Mouse (Mus musculus): ENCODE data around the gene Plekhg5. TPM values are rescaled to one million over a fixed set of nuclear protein-coding genes. Genes with fewer than 3 reads are reported as not detected.

The Plekhg5 gene
- polyA plus RNA-seq, 1 experiment: 46.7 TPM

GRCm38 (mm10) chr4:152151451-152151965, 79.2 kb downstream of the Plekhg5 start:
- Histone ChIP-seq H3K4me3 (replicated peaks; ENCODE audit: extremely low read depth, low read depth, low read length) (peak overlapping the region; percentile 14), H3K4me1 (ENCODE audit: control insufficient read depth, insufficient read depth, low read length) (peaks cover 7% of the 10 kb centered on the region; the same call in 1 of the 2 replicates)
- no peak for TF ChIP-seq CTCF (IDR thresholded peaks at IDR 0.05; ENCODE audit: insufficient read depth, low read length)
- no peak for TF ChIP-seq POLR2A (IDR thresholded peaks at IDR 0.05; ENCODE audit: borderline replicate concordance, extremely low read depth, low read depth, low read length)
- 41% methylated on average over 7 of the region's 7 CpGs for WGBS
- DNase-seq: no peak

GRCm38 (mm10) chr4:152151966-152152544, 79.8 kb downstream of the Plekhg5 start, which contains the start of gene Espn:
Gene Espn (minus strand): TSS chr4:152152371.
- TF ChIP-seq CTCF (IDR thresholded peaks at IDR 0.05; ENCODE audit: insufficient read depth, low read length) (no peak), POLR2A (IDR thresholded peaks at IDR 0.05; ENCODE audit: borderline replicate concordance, extremely low read depth, low read depth, low read length) (peak; percentile 26; the same call in 1 of the 2 replicates)
- peaks cover 7% of the 10 kb centered on the region; the same call in 1 of the 2 replicates for H3K4me1 ChIP-seq (ENCODE audit: control insufficient read depth, insufficient read depth, low read length)
- H3K4me3 ChIP-seq (replicated peaks; ENCODE audit: extremely low read depth, low read depth, low read length): peak within 1 kb of the TSS; percentile 14
- WGBS: 3% methylated on average over 57 of the region's 57 CpGs
- peak; percentile 72 for DNase-seq

GRCm38 (mm10) chr4:152153771-152154177, 81.5 kb downstream of the Plekhg5 start:
- WGBS: 2% methylated on average over 23 of the region's 23 CpGs
- peak; percentile 89 for DNase-seq
- TF ChIP-seq POLR2A (IDR thresholded peaks at IDR 0.05; ENCODE audit: borderline replicate concordance, extremely low read depth, low read depth, low read length) (no peak; the same call in 1 of the 2 replicates), CTCF (IDR thresholded peaks at IDR 0.05; ENCODE audit: insufficient read depth, low read length) (peak; percentile 86)

DNA sequence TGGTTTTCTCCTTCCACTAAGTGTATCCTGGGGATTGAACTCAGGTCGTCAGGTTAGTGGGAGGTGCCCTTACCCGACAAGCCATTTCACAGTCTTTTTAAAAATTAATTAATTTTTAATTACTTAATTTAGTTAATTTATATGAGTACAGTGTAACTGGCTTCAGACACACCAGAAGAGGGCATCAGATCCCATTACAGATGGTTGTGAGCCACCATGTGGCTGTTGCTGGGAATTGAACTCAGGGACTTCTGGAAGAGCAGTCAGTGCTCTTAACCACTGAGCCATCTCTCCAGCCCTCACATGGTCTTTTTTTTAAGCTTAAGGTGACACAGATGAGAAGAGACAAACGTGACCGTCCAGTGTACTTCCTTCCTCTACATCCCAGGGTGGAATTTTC, 82.7 kb downstream of the Plekhg5 start:
- TF ChIP-seq POLR2A (IDR thresholded peaks at IDR 0.05; ENCODE audit: borderline replicate concordance, extremely low read depth, low read depth, low read length) (no peak), CTCF (IDR thresholded peaks at IDR 0.05; ENCODE audit: insufficient read depth, low read length) (no peak)
- WGBS: 55% methylated on average over 4 of the region's 4 CpGs

More at GRCm38 (mm10) chr4:152153771-152154177, 81.5 kb downstream of the Plekhg5 start:
- peak overlapping the region; percentile 23 for H3K4me3 ChIP-seq (replicated peaks; ENCODE audit: extremely low read depth, low read depth, low read length)
- peaks cover 11% of the 10 kb centered on the region; the same call in 1 of the 2 replicates for H3K4me1 ChIP-seq (ENCODE audit: control insufficient read depth, insufficient read depth, low read length)

DNA sequence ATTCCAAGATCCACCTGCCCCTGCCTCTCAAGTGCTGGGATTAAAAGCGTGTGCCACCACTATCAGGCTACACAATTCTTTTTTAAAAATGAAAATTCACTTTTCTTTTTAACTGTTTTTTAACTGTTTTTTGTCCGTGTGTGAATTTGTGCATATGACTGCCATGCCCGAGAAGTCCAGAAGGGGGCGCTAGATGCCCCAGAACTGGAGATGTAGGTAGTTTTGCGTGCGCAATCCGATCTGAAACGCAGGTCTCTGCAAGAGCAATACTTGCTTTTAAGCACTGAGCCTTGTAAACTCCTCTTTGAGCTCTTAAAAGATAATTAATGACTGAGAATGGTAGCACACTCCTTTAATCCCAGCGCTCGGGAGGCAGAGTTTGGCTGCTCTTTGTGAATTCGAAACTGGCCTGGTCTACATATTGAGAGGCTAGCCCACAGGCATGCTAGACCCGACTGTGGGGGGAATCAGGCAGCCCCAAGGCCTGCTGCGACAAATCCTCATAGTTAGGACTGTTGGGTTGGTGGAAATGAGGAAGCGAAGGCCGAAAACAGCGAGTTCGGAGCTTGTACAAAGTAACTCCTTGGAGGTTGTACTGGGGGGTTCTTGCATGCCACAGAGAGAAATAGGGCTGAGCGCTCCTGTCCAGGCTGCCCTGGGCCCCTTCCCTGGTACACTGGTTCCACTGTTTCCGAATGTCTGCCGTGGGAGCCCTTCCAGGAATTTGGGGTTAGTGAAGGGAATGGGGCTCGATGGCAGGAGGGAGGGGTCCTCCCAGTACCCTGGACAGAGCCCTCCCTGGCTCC, 85.7 kb downstream of the Plekhg5 start:
- peak; percentile 60 for DNase-seq
- TF ChIP-seq POLR2A (IDR thresholded peaks at IDR 0.05; ENCODE audit: borderline replicate concordance, extremely low read depth, low read depth, low read length) (no peak), CTCF (IDR thresholded peaks at IDR 0.05; ENCODE audit: insufficient read depth, low read length) (peak; percentile 77)
- 16% methylated on average over 21 of the region's 21 CpGs for WGBS
- Histone ChIP-seq H3K4me3 (replicated peaks; ENCODE audit: extremely low read depth, low read depth, low read length) (no peak overlapping the region), H3K4me1 (ENCODE audit: control insufficient read depth, insufficient read depth, low read length) (peaks cover 11% of the 10 kb centered on the region; the same call in 1 of the 2 replicates)

More for the DNA sequence above, 82.7 kb downstream of the Plekhg5 start:
- no peak overlapping the region for H3K4me3 ChIP-seq (replicated peaks; ENCODE audit: extremely low read depth, low read depth, low read length)
- H3K4me1 ChIP-seq (ENCODE audit: control insufficient read depth, insufficient read depth, low read length): peaks cover 11% of the 10 kb centered on the region; the same call in 1 of the 2 replicates
- DNase-seq: no peak

DNA sequence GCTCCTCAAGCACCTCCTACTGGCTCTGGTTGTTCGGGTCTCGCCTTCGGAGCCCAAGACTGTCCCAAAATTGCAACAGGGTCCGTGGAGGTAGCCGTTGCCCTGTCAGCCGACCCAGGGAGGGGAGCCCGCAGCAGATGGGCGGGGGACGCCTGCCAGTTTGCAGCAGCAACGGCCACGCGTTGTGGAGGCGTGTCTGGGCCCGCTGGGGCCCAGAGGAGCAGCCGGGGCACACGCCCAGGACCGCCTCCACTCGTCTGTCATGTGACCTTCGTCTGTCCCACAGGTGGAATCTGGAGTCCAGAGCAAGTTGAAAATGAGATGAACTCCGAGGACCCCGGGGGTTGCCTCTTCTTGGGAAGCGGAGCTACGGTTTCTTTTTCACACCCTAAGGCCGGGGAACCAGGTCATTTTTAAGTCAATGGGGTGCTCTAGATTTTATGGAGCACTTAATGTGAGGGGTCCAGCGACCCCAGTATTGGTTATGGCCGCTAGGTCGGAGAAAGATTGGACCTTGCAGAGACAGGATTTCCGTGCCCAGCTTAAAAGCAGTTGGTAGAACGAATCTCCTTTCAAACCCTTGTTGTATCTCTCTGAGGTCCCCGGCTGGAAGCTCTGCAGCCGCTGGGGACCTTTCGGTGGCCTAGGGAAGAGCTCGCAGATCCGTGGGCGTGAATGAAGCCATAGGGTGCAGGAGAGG, 86.4 kb downstream of the Plekhg5 start, which contains the start of gene Hes2:
Gene Hes2, plus strand, starts transcription at position 283 of the 700 bp plus-strand sequence.
- H3K4me1 ChIP-seq (ENCODE audit: control insufficient read depth, insufficient read depth, low read length): peaks cover 6% of the 10 kb centered on the region; the same call in 1 of the 2 replicates
- 4% methylated on average over 35 of the region's 35 CpGs for WGBS
- TF ChIP-seq CTCF (IDR thresholded peaks at IDR 0.05; ENCODE audit: insufficient read depth, low read length) (no peak), POLR2A (IDR thresholded peaks at IDR 0.05; ENCODE audit: borderline replicate concordance, extremely low read depth, low read depth, low read length) (no peak)
- DNase-seq: no peak
- peak within 1 kb of the TSS; percentile 1 for H3K4me3 ChIP-seq (replicated peaks; ENCODE audit: extremely low read depth, low read depth, low read length)

GRCm38 (mm10) chr4:152159285-152159678, 87.0 kb downstream of the Plekhg5 start:
- DNase-seq: no peak
- H3K4me3 ChIP-seq (replicated peaks; ENCODE audit: extremely low read depth, low read depth, low read length): peak overlapping the region; percentile 1
- no peak for TF ChIP-seq POLR2A (IDR thresholded peaks at IDR 0.05; ENCODE audit: borderline replicate concordance, extremely low read depth, low read depth, low read length)
- TF ChIP-seq CTCF (IDR thresholded peaks at IDR 0.05; ENCODE audit: insufficient read depth, low read length): no peak
- H3K4me1 ChIP-seq (ENCODE audit: control insufficient read depth, insufficient read depth, low read length): peaks cover 3% of the 10 kb centered on the region; the same call in 1 of the 2 replicates
- WGBS: 6% methylated on average over 19 of the region's 19 CpGs

DNA sequence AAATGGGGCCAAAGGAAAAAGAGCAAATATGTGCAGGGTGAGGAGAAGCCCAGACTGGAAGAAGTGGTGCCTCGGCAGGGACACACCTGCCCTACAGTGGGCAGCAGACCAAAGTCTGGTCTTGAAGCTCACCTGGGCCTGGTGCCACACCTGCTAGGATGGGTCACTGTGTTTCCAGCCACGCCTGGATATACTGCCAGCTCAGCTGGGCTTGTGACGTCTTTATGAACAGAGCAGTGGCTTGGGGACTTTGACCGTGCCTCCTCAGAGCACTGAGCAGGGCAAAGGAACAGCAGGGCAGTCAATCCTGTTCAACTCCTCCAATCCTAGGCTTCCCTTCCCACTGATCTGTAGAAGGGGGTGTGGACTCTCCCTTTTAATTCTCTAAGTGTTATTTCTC, 88.5 kb downstream of the Plekhg5 start:
- H3K4me1 ChIP-seq (ENCODE audit: control insufficient read depth, insufficient read depth, low read length): peaks cover 3% of the 10 kb centered on the region; the same call in 1 of the 2 replicates
- DNase-seq: no peak
- no peak overlapping the region for H3K4me3 ChIP-seq (replicated peaks; ENCODE audit: extremely low read depth, low read depth, low read length)
- no peak for TF ChIP-seq POLR2A (IDR thresholded peaks at IDR 0.05; ENCODE audit: borderline replicate concordance, extremely low read depth, low read depth, low read length)
- no peak for TF ChIP-seq CTCF (IDR thresholded peaks at IDR 0.05; ENCODE audit: insufficient read depth, low read length)
- 34% methylated on average over 4 of the region's 4 CpGs for WGBS

- Histone ChIP-seq H3K4me1 (ENCODE audit: control insufficient read depth, insufficient read depth, low read length) (peaks cover 3% of the 10 kb centered on the region; the same call in 1 of the 2 replicates), H3K4me3 (replicated peaks; ENCODE audit: extremely low read depth, low read depth, low read length) (no peak overlapping the region)
- 68% methylated on average over 6 of the region's 6 CpGs for WGBS
- no peak for TF ChIP-seq CTCF (IDR thresholded peaks at IDR 0.05; ENCODE audit: insufficient read depth, low read length)
- TF ChIP-seq POLR2A (IDR thresholded peaks at IDR 0.05; ENCODE audit: borderline replicate concordance, extremely low read depth, low read depth, low read length): no peak
- no peak for DNase-seq
Observed at GRCm38 (mm10) chr4:152161601-152162000, 89.3 kb downstream of the Plekhg5 start.
